Mouse (Mus musculus) brain, embryonic 14.5 days (tissue): Measurements from ENCODE around the gene Hist1h4b. TPM values are rescaled to one million over a fixed set of nuclear protein-coding genes. Genes with fewer than 3 reads are reported as not detected.

ENCODE experiments used
- DNase-seq: peaks from one replicate; pipeline ENCODE4 v3.0.0-alpha.2; 2011; ENCODE audit warnings: low read depth
- CTCF ChIP-seq: fragments of 200-500 bp; IDR thresholded peaks from 2 replicates; pipeline ENCODE4 v1.5.1; 2012; ENCODE audit warnings: inconsistent platforms, mild to moderate bottlenecking, moderate library complexity, borderline replicate concordance; ENCODE audit not compliant: insufficient read depth, insufficient read length; ENCODE audit errors: extremely low read depth
- POLR2A ChIP-seq: fragments of 200-500 bp; IDR thresholded peaks from 2 replicates; pipeline ENCODE4 v1.6.1; 2012; ENCODE audit warnings: mild to moderate bottlenecking, inconsistent platforms, borderline replicate concordance; ENCODE audit not compliant: poor library complexity, insufficient read depth, insufficient read length, severe bottlenecking; ENCODE audit errors: extremely low read depth
- polyA plus RNA-seq: library from polyadenylated mRNA; depleted of rRNA; stranded (reverse); fragments of >200 nt; gene quantifications from 2 replicates; pipeline ENCODE4 v1.2.3, GENCODE M21; 2012

Gene Hist1h4b
- polyA plus RNA-seq, 1 experiment: 20.4 TPM

DNA sequence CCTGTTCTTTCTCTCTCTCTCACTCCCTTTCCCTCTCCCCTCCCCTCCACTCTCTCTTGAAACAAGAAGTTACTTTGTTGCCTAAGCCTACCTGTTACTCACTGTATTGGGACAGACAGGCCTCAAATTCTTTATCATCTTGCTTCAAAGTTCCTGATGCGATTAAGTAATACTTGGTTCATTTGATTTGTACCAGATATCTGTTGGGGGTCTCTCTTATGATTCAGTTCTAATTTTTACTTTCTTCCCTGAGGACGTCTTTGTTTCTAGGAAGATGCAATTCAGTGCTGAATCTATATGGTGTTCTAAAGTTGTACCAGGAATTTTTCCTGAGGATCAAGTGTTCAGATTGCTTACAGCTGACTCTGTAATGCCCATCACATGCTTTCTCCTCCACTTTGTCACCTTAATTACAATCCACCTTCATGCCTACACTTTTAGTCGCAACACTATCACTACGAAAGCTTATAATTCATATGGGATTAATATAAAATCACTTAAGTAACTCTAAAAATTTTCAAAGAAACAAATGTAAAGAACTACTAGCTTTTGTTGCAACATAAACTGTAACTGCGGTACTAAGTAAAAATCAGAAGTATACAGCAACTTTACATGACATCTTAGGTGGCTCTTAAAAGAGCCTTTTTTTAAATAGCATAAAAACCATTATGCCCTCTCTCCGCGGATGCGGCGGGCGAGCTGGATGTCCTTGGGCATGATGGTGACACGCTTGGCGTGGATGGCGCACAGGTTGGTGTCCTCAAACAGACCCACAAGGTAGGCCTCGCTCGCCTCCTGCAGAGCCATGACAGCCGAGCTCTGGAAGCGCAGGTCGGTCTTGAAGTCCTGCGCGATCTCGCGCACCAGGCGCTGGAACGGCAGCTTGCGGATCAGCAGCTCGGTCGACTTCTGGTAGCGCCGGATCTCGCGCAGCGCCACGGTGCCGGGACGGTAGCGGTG lies 12.1 kb upstream of the Hist1h4b start:
- DNase-seq: peak; percentile 28
- no peak for TF ChIP-seq POLR2A
- TF ChIP-seq CTCF: no peak

DNA sequence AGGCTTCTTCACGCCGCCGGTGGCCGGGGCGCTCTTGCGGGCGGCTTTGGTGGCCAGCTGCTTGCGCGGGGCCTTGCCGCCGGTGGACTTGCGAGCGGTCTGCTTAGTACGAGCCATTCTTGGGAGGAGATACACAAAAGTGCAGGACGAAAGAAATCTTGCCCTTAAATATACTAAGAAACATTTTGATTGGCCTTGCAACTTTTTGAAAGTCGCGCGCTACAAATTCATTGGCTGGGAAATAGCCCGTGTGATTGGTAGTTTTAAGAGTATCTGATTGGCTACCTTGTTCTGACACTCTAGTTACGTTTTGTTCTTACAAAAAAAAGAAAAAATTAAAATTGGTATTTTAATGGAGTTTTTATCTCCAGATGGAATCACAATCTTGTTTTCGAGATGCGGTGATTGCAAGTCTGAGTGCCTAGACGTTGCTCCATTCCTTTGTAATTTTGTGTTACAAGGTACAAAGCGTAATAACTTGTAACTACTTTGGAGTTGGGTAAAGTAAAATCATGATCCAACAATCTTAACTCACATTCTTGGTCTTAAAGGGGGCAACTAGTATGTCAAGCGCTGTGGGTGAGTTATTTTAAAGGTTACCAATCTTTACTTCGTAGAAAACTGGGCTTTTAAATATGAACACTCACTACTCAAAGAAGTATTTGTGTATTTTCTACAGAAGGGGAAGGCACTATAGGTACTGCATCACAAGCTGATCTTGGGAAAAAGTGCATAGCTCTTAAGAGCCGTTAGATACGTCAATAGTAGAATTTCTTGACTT lies 11.2 kb upstream of the Hist1h4b start, which contains the start of gene Hist1h3c:
TSS of gene Hist1h3c (minus strand) at position 222 of the 781 bp plus-strand sequence.
- peak; percentile 98 for DNase-seq
- no peak; the same call in 1 of the 2 replicates for TF ChIP-seq POLR2A
- no peak for TF ChIP-seq CTCF

DNA sequence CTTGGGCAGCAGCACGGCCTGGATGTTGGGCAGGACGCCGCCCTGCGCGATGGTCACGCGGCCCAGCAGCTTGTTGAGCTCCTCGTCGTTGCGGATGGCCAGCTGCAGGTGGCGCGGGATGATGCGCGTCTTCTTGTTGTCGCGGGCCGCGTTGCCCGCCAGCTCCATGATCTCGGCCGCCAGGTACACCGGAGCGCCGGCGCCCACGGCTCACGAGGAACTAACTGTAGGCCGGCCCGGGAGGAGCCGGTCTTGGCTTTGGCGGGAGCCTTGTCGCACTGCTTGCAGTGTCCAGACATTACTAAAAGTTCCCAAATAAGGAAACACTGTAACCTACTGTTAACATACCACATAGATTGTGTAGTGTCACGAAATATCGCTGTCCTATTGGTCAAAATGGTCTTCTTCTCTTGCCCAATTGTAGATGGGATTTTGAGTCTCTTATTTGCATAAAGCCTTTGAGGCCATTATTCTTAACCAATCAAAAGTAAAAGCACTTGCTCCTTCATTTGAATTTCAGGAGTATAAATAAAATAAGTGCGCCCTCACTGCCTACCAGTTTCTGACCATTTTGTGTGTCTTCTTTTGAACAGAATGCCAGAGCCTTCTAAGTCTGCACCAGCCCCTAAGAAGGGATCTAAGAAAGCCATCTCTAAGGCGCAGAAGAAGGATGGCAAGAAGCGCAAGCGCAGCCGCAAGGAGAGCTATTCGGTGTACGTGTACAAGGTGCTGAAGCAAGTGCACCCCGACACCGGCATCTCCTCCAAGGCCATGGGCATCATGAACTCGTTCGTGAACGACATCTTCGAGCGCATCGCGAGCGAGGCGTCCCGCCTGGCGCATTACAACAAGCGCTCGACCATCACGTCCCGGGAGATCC lies 10.4 kb upstream of the Hist1h4b start, which contains the start of gene Hist1h2bb:
TSS of gene Hist1h2bb (plus strand) at position 534 of the 880 bp plus-strand sequence.
- DNase-seq: peak; percentile 98

DNA sequence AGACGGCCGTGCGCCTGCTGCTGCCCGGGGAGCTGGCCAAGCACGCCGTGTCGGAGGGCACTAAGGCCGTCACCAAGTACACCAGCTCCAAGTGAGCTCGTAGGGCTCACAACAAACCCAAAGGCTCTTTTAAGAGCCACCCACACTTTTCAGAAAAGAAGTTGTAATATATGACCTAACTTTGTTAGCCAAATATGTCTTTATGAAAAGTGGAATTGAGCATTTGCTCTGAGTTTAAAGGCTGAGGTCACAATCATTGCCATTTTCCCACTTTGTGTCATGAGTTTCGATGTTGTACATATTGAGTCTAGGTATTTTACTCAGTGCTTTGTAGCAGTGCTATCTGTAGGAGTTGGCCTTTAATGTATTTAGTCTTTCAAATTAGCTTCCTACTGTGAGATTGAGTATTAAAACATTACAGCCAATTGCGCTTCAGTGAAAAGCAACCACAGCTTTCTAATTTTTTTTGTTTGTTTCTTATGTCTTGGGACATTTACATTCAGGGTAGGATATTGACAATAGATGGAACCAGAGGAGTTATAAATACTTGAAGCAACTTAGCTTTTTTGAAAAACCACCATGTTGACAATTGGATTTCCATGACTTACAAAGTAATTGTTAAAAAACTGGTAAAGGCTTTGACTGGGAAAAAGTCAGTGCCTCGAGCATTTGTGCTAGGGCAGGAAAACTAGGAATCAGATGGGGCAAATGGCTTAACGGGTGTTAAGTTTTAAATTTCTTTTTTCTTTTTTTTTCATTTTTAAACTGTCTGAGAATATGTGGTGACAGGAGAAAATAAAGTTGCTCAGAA lies 9.5 kb upstream of the Hist1h4b start:
- DNase-seq: no peak
- no peak for TF ChIP-seq POLR2A

GRCm38 (mm10) chr13:23747892-23748288 lies 8.9 kb upstream of the Hist1h4b start:
- DNase-seq: no peak
- TF ChIP-seq POLR2A (no peak), CTCF (no peak)

GRCm38 (mm10) chr13:23749563-23750121 lies 7.2 kb upstream of the Hist1h4b start:
- DNase-seq: no peak
- no peak for TF ChIP-seq POLR2A

GRCm38 (mm10) chr13:23750839-23751477 lies 5.9 kb upstream of the Hist1h4b start, which contains the start of gene Hist1h2ab:
TSS of gene Hist1h2ab (plus strand) at chr13:23751126.
- TF ChIP-seq POLR2A: peak; percentile 11; the same call in 1 of the 2 replicates
- peak; percentile 93 for DNase-seq

GRCm38 (mm10) chr13:23751478-23751956 lies 5.3 kb upstream of the Hist1h4b start:
- peak; percentile 58 for DNase-seq
- TF ChIP-seq POLR2A (no peak), CTCF (no peak)

GRCm38 (mm10) chr13:23752067-23752741 lies 4.6 kb upstream of the Hist1h4b start, which contains the start of gene Hist1h3b:
TSS of gene Hist1h3b (plus strand) at chr13:23752267.
- DNase-seq: peak; percentile 98
- TF ChIP-seq POLR2A: 0 out of 2 replicates have a peak, but pooled peaks have one; percentile 17
